Mouse (Mus musculus): ENCODE data around the gene Myb. TPM values are rescaled to one million over a fixed set of nuclear protein-coding genes. Genes with fewer than 3 reads are reported as not detected.

Gene Myb
- total and polyA plus RNA-seq, 3 experiments: 133 to 245 (median 155) TPM

GRCm38 (mm10) chr10:21158111-21158917 lies 2.5 kb downstream of the Myb start (continued):
- TF ChIP-seq ELF1 (IDR thresholded peaks at IDR 0.05; ENCODE audit: low read depth, low read length): no peak
- TF ChIP-seq ZKSCAN1 (IDR thresholded peaks at IDR 0.05; ENCODE audit: low read depth, low read length): no peak
- no peak for TF ChIP-seq POLR2AphosphoS2 (IDR thresholded peaks at IDR 0.05; ENCODE audit: low read length)
- TF ChIP-seq ZNF384 (IDR thresholded peaks at IDR 0.05; ENCODE audit: low read depth, low read length): 0 out of 2 replicates have a peak, but pooled peaks have one; percentile 35
- TF ChIP-seq NRF1 (IDR thresholded peaks at IDR 0.05; ENCODE audit: insufficient read depth, low read depth, low read length, poor library complexity, severe bottlenecking): no peak
- no peak for TF ChIP-seq TAL1 (IDR thresholded peaks at IDR 0.05; ENCODE audit: low read length)
- TF ChIP-seq RAD21 (IDR thresholded peaks at IDR 0.05; ENCODE audit: low read depth, low read length): peak; percentile 73
- TF ChIP-seq HCFC1 (IDR thresholded peaks at IDR 0.05; ENCODE audit: low read depth, low read length): 0 out of 2 replicates have a peak, but pooled peaks have one; percentile 13
- TF ChIP-seq MXI1 (IDR thresholded peaks at IDR 0.05; ENCODE audit: low read depth, low read length): peak; percentile 71
- no peak for TF ChIP-seq GABPA (IDR thresholded peaks at IDR 0.05; ENCODE audit: low read depth, low read length)
- TF ChIP-seq RCOR1 (IDR thresholded peaks at IDR 0.05; ENCODE audit: low read depth, low read length): no peak
- TF ChIP-seq NELFE (IDR thresholded peaks at IDR 0.05; ENCODE audit: low read depth, low read length): peak; percentile 0; the same call in 1 of the 2 replicates
- TF ChIP-seq CTCF (IDR thresholded peaks at IDR 0.05 in 2 of 3, conservative IDR thresholded peaks at IDR 0.05 in 1 of 3; ENCODE audit: control insufficient read depth in 1 of 3, insufficient read depth in 1 of 3, low read depth in 2 of 3, low read length in 3 of 3, poor library complexity in 1 of 3, severe bottlenecking in 1 of 3): peak; percentile 66 to 77 (median 74)
- no peak for TF ChIP-seq POLR2AphosphoS5 (IDR thresholded peaks at IDR 0.05; ENCODE audit: borderline replicate concordance, low read depth, low read length)
- TF ChIP-seq TBP (IDR thresholded peaks at IDR 0.05; ENCODE audit: low read depth, low read length): 0 out of 2 replicates have a peak, but pooled peaks have one; percentile 17
- TF ChIP-seq SIN3A (IDR thresholded peaks at IDR 0.05; ENCODE audit: low read length): no peak; the same call in none of the 2 replicates
- peak; percentile 71 for TF ChIP-seq ZC3H11A (IDR thresholded peaks at IDR 0.05; ENCODE audit: low read depth, low read length)
- TF ChIP-seq GATA1 (IDR thresholded peaks at IDR 0.05; ENCODE audit: low read depth, low read length): peak; percentile 36; the same call in 1 of the 2 replicates

GRCm38 (mm10) chr10:21156953-21157499 lies 3.8 kb downstream of the Myb start:
- peaks cover 75% of the 10 kb centered on the region for H3K79me2 ChIP-seq (ENCODE audit: control insufficient read depth, insufficient read depth, low read length, poor library complexity)
- TF ChIP-seq CHD2 (IDR thresholded peaks at IDR 0.05; ENCODE audit: low read length): no peak
- peak; percentile 93 for TF ChIP-seq MXI1 (IDR thresholded peaks at IDR 0.05; ENCODE audit: low read depth, low read length)
- TF ChIP-seq MYC (IDR thresholded peaks at IDR 0.05; ENCODE audit: low read depth, low read length): no peak
- no peak for TF ChIP-seq EP300 (IDR thresholded peaks at IDR 0.05; ENCODE audit: low read depth in 1 of 2, low read length in 2 of 2)
- no peak for TF ChIP-seq TAL1 (IDR thresholded peaks at IDR 0.05; ENCODE audit: low read length)
- no peak; a peak in 1 of 4 replicates for TF ChIP-seq POLR2A (IDR thresholded peaks at IDR 0.05; ENCODE audit: control insufficient read depth in 1 of 2, insufficient read depth in 1 of 2, low read depth in 1 of 2, low read length in 2 of 2, poor library complexity in 1 of 2)
- no peak for TF ChIP-seq ZNF384 (IDR thresholded peaks at IDR 0.05; ENCODE audit: low read depth, low read length)
- TF ChIP-seq SIN3A (IDR thresholded peaks at IDR 0.05; ENCODE audit: low read length): peak; percentile 50
- peak; percentile 42; the same call in 1 of the 2 replicates for TF ChIP-seq MAX (IDR thresholded peaks at IDR 0.05; ENCODE audit: low read length)
- peak; percentile 45 for DNase-seq (ENCODE audit: low read depth, low spot score)
- H3K27me3 ChIP-seq (ENCODE audit: control insufficient read depth in 1 of 2, insufficient read depth in 2 of 2, low read length in 2 of 2): no peaks in the 10 kb centered on the region
- peak overlapping the region; percentile 91 for H3K9ac ChIP-seq (ENCODE audit: control insufficient read depth, low read depth, low read length, poor library complexity, severe bottlenecking)
- H3K4me3 ChIP-seq (ENCODE audit: control insufficient read depth in 1 of 2, insufficient read depth in 1 of 2, low read depth in 2 of 2, low read length in 2 of 2): peak overlapping the region; percentile 17 to 71; a peak in 2 of 4 replicates
- H3K36me3 ChIP-seq (ENCODE audit: control insufficient read depth in 1 of 2, insufficient read depth in 2 of 2, low read length in 2 of 2): peaks cover 34 to 56% of the 10 kb centered on the region in 2 experiments
- H3K4me1 ChIP-seq (ENCODE audit: control insufficient read depth in 1 of 2, insufficient read depth in 2 of 2, low read length in 2 of 2): peaks cover 27 to 39% of the 10 kb centered on the region in 2 experiments
- peak overlapping the region; percentile 59 for H3K27ac ChIP-seq (ENCODE audit: control insufficient read depth, low read depth, low read length)
- no peaks in the 10 kb centered on the region for H3K9me3 ChIP-seq (replicated peaks; ENCODE audit: insufficient read depth, low read length)

Measured in MEL (cell line).